ENCODE assay signal across 8 mouse cellular contexts in the genomic region with DNA sequence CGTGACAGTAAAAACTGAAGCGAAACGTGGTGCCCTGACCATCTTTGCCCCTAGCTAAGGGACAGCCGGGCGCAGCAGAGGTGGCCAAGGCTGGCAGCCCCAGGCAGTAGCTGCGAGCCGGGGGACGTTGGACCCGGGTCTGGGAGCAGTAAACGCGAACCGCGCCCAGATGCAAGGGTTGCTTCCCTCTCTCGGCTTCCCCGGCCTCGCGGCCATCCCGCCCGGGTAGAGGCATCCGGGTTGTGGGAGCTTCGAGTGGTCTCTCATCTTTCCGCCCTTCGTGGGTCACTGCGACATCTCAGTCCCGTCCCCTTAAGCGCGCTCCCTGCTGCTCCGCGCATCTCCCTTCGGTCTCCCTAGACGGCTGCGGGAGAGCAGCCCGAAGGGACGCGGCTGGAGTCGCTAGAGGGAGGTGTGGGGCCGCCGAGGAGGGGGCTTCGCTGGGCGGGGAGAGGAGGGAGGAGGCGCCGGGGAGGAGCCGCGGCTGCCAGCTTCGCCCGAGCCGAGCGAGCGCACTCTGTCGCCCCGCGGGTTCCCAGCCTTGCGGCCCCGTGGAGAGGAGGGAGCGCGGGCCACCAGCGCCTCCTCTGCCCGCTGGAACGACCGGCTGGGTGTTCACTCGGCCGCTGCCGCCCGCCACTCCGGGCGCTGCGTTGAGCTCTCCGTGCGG. TPM values are rescaled to one million over a fixed set of nuclear protein-coding genes. Genes with fewer than 3 reads are reported as not detected.
A peak's percentile ranks its signal among the peaks of the same experiment; 100 is the strongest.
DNase-seq lines count a peak whose midpoint lies in the region; ATAC-seq lines count a peak whose summit lies in the region.

No protein-coding gene starts in this region.

- peak overlapping the region; percentile 95 for H3K27ac ChIP-seq in hindbrain, embryonic 12.5 days

- peak overlapping the region; percentile 84 for H3K9ac ChIP-seq in hindbrain, embryonic 12.5 days

- peak overlapping the region; percentile 81 for H3K4me3 ChIP-seq in hindbrain, embryonic 12.5 days

- H3K9me3 ChIP-seq in hindbrain, embryonic 12.5 days (replicated peaks) = no peaks in the 10 kb centered on the region

- peak overlapping the region; percentile 91 for H3K4me2 ChIP-seq in hindbrain, embryonic 12.5 days (replicated peaks)

- H3K4me1 ChIP-seq in hindbrain, embryonic 12.5 days = no peaks in the 10 kb centered on the region; the same call in 1 of the 2 replicates

- DNase-seq in Muller cell, postnatal 12 days (ENCODE audit: inconsistent ontology term) = peak; percentile 97
- DNase-seq in cerebellum, adult 8-10 months = peak; percentile 78
- peak; percentile 58 to 73 for DNase-seq in frontal cortex, adult 2 months (ENCODE audit: extremely low spot score in 1 of 2, low spot score in 1 of 2)
- DNase-seq in layer of hippocampus, postnatal 14 days (ENCODE audit: low spot score in 2 of 2) = peak; percentile 76 to 78
- DNase-seq in lung, postnatal 10 days = peak; percentile 95
- DNase-seq in ovary, postnatal 14 days (ENCODE audit: low spot score) = peak; percentile 85
- peak; percentile 90 to 91 for DNase-seq in thymus, postnatal 10 days (ENCODE audit: low spot score in 2 of 2)

- ATAC-seq in hindbrain, embryonic 12.5 days (ENCODE audit: low FRiP score) = peak; percentile 93

- H3K36me3 ChIP-seq in hindbrain, embryonic 12.5 days = no peaks in the 10 kb centered on the region

- under 1% methylated on average over 62 of the region's 69 CpGs for WGBS in hindbrain, embryonic 12.5 days

- H3K27me3 ChIP-seq in hindbrain, embryonic 12.5 days = no peaks in the 10 kb centered on the region

RNA-seq across cellular contexts. Expression of gene Camk2d, which starts 0.5 kb away (rescaled TPM):
- 91.7 and 142 TPM in 2 replicates for polyA plus RNA-seq in frontal cortex, adult 2 months (2012; rRNA removed)
- polyA plus RNA-seq in hindbrain, embryonic 12.5 days (2016; fragmentation: Nextera tagmentation; extraction: Ambion mirVana) = 29.7 and 31.0 TPM in 2 replicates
- total RNA-seq in layer of hippocampus, postnatal 14 days (2021) = 10 to 100 TPM; 43.2 to 64.1 TPM

Comparison
In these comparisons a context has a peak if more than half of its experiments do, and no peak if none do; other contexts are left out.
1. Peak in every context shown above with its lines: DNase-seq, ATAC-seq, H3K4me3 ChIP-seq and H3K27ac ChIP-seq.